Mouse (Mus musculus) gastrocnemius, postnatal 14 days (tissue): Measurements from ENCODE around the gene Shd. TPM values are rescaled to one million over a fixed set of nuclear protein-coding genes. Genes with fewer than 3 reads are reported as not detected.

Source experiments
- DNase-seq: peaks from one replicate; pipeline ENCODE4 v3.0.0; 2021; ENCODE audit warnings: mixed read lengths
- intact Hi-C: fragments of 180-260 bp; cut with DNase I; formaldehyde crosslinking; loops from one replicate; pipeline ENCODE4 v1.15.1; 2025; ENCODE audit warnings: low total_unique reads
- total RNA-seq, 2 experiments: library from RNA; stranded (reverse); gene quantifications; 2 replicates each; pipeline ENCODE4 v1.2.3; 2021

Shd gene
- total RNA-seq, 2 experiments from 2014 or later, result 0.31 to 0.62 TPM

DNA sequence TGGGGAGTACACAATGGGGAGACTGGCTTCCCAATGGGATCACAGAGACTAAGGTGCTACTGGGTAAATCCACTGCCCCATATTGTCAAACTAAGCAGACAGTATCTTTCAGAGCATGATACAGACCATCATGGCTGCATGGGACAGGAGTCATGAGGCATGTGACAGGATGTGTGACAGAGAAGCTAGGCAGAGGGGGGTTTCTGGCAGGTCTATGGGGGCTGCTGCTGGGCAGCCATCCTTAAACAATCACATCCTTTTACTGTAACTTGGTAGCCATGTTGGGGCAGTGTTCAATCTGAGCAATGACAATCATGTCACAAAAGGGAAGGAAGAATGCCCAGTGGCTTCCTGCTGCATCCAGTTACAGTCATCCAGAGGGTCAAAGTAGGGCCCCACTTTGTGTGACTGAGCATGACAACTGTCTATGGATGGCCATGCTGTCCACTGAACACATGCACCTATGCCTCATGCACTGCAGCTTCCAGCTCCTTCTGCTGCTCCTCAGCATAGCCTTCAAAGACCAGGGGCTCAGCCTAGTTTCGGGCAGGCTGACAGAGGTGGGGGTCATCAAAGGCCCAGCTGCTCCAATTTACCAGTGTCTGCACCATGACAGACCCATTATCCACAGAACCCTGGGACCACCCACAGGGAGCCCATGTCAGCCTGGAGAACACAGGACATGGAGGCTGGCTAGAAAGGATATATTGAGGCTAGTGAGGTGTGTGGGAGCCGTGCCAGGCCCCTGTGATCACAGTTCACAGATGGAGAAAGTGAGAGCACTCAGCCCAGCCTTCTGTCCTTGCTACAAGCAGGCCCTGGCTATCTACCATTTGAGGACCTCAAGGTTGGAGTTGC, 52.1 kb downstream of the Shd start:
- intact Hi-C loops, result no loop called here
- no peak for DNase-seq

DNA sequence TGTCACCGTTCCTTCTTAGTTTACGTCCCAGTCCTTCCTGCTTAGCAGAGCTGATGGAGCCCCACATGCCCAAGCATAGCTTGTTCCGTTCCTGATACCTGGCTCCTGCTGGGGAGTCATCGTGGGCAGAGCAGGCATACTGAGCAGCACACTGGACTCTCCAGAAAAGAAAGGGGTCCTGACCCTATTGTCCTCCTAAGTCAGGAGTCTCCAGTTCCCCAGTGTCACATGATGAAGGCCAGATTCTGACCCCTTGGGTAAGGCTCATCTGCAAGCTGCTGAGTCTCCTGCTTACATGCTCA, 52.7 kb downstream of the Shd start:
- intact Hi-C loops, result no loop called here
- no peak for DNase-seq

GRCm38 (mm10) chr17:56023386-56023785, 53.1 kb downstream of the Shd start:
- intact Hi-C loops, result no loop called here
- no peak for DNase-seq

DNA sequence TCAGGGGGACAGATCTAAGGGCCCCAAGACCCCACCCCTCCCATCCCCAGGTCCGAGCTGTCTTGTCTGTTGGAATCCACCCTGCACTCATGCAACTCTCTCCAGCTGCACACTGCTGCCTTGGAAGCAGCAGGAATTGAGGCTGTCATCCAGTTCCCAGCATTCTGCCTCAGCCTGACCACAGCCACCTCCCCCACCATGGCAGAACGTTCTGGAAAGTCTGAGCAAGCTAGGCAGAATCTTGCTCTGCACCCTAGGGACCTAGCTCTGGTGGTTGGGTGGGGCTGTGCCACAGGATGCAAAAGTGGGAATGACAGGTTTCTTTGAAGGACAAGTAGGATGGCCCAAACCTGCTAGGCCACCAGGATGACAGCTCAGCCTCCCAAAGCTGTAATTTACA, 54.2 kb downstream of the Shd start:
- intact Hi-C loops, result no loop called here
- no peak for DNase-seq

DNA sequence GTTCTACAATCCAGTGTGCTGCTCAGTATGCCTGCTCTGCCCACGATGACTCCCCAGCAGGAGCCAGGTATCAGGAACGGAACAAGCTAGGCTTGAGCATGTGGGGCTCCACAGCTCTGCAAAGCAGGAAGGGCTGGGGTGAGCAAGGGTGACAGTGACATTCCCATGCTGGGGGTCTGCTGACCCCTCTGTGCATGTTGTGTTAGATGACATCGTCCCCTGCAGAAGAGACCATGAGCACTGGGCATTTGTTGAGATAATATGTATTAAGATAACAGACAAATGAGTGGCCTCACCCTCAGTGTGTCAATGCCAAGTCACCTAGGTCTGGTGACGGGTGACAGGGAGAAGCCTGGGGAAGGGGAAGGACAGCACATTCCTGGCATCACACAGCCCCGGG, 54.7 kb downstream of the Shd start:
- intact Hi-C loops, result no loop called here
- DNase-seq, result no peak

Other genes with a start within 250 kb of the Shd start
- gene Adgre4, start 220.5 kb upstream of the Shd start, total RNA-seq, result under 1 TPM; 0.09 to 0.12 TPM
- gene Zfp119a, start 91.5 kb upstream of the Shd start, total RNA-seq, result 1 to 10 TPM; 3.3 to 4.0 TPM
- gene Zfp959, start 78.4 kb upstream of the Shd start, total RNA-seq, result 1 to 10 TPM; 3.1 to 3.6 TPM
- gene Zfp119b, start 21.0 kb upstream of the Shd start, total RNA-seq, result 1 to 10 TPM; 3.1 to 3.7 TPM
- under 1 TPM; 0.33 to 0.47 TPM for gene Ebi3, start 17.8 kb upstream of the Shd start, total RNA-seq
- gene Yju2, start 11.4 kb upstream of the Shd start, total RNA-seq, result 10 to 100 TPM in 1 of 2 experiments, 1 to 10 TPM in 1; 9.3 to 10.3 TPM
- under 1 TPM in 1 of 2 experiments, not detected in 1; 0.55 TPM for gene Fsd1, start 16.0 kb downstream of the Shd start, total RNA-seq
- 1 to 10 TPM; 3.9 to 4.4 TPM for gene Stap2, start 35.1 kb downstream of the Shd start, total RNA-seq
- gene Mpnd, start 35.2 kb downstream of the Shd start, total RNA-seq, result 10 to 100 TPM; 32.8 to 38.4 TPM
- 10 to 100 TPM; 18.3 to 20.4 TPM for gene Sh3gl1, start 66.2 kb downstream of the Shd start, total RNA-seq
- 1 to 10 TPM; 1.8 to 2.3 TPM for gene Chaf1a, start 70.0 kb downstream of the Shd start, total RNA-seq
- 10 to 100 TPM; 38.3 to 38.9 TPM for gene Ubxn6, start 104.6 kb downstream of the Shd start, total RNA-seq
- 10 to 100 TPM; 27.7 TPM for gene Hdgfl2, start 109.2 kb downstream of the Shd start, total RNA-seq
- 100 to 1,000 TPM; 127 to 310 TPM for gene Plin4, start 139.3 kb downstream of the Shd start, total RNA-seq
- 10 to 100 TPM; 17.6 to 48.3 TPM for gene Plin5, start 147.1 kb downstream of the Shd start, total RNA-seq
- 1 to 10 TPM; 2.9 to 5.6 TPM for gene Lrg1, start 151.5 kb downstream of the Shd start, total RNA-seq
- 10 to 100 TPM in 1 of 2 experiments, 1 to 10 TPM in 1; 9.8 to 12.1 TPM for gene Sema6b, start 169.9 kb downstream of the Shd start, total RNA-seq
- gene Tnfaip8l1, start 192.0 kb downstream of the Shd start, total RNA-seq, result 1 to 10 TPM; 3.5 TPM
- gene Mydgf, start 213.5 kb downstream of the Shd start, total RNA-seq, result 10 to 100 TPM; 23.4 to 26.4 TPM
- gene Dpp9, start 248.4 kb downstream of the Shd start, total RNA-seq, result 10 to 100 TPM; 20.8 to 22.0 TPM